Mouse (Mus musculus) lung, adult 2 months (tissue): ENCODE measurements at regions not wholly inside any gene's neighbourhood (a gene's known extent, or its start where the extent isn't known, plus 50 kb on each side); places are given as distances from the start of the nearest gene placed in this dataset.

Experiments
- DNase-seq: peaks from one replicate; pipeline ENCODE4 v3.0.0; 2022
- H3K4me1 ChIP-seq: fragments of 200-500 bp; 2 replicates; pipeline ENCODE4 v1.6.1; 2011; ENCODE audit warnings: low read length; ENCODE audit not compliant: control insufficient read depth, insufficient read depth
- H3K4me3 ChIP-seq: fragments of 200-500 bp; replicated peaks from 2 replicates; pipeline ENCODE3; 2011; ENCODE audit warnings: low read depth, mild to moderate bottlenecking, control low read depth, low read length; ENCODE audit errors: extremely low read depth
- CTCF ChIP-seq: fragments of 200-500 bp; IDR thresholded peaks from 2 replicates; pipeline ENCODE4 v1.5.1; 2011; ENCODE audit warnings: mild to moderate bottlenecking, low read length, control low read depth; ENCODE audit not compliant: insufficient read depth
- POLR2A ChIP-seq: fragments of 200-500 bp; IDR thresholded peaks from 2 replicates; pipeline ENCODE4 v1.6.1; 2011; ENCODE audit warnings: low read depth, mild to moderate bottlenecking, control low read depth, low read length, borderline replicate concordance; ENCODE audit errors: extremely low read depth
- WGBS: fragments of 180-500 bp; shearing (Covaris S2); methylation state at CpG from one replicate; pipeline ENCODE4 v1.1.7; 2018; 5-methylcytosine and 5-hydroxymethylcytosine counted together

GRCm38 (mm10) chr3:117120086-117121055 is 151.6 kb upstream of the Palmd start:
- Histone ChIP-seq H3K4me1 (no peaks in the 10 kb centered on the region), H3K4me3 (no peak overlapping the region)
- TF ChIP-seq POLR2A, result no peak
- TF ChIP-seq CTCF, result peak; percentile 40
- WGBS, result 59% methylated on average over 13 of the region's 13 CpGs
- no peak for DNase-seq

GRCm38 (mm10) chr3:117119576-117119975 is 150.8 kb upstream of the Palmd start:
- H3K4me3 ChIP-seq, result no peak overlapping the region
- WGBS, result 79% methylated on average over 5 of the region's 5 CpGs
- TF ChIP-seq POLR2A, result no peak
- TF ChIP-seq CTCF, result no peak
- no peak for DNase-seq
- H3K4me1 ChIP-seq, result no peaks in the 10 kb centered on the region

- TF ChIP-seq CTCF, result no peak
- TF ChIP-seq POLR2A, result no peak
- WGBS, result 36% methylated on average over 1 of the region's 1 CpGs
- no peaks in the 10 kb centered on the region for H3K4me1 ChIP-seq
- H3K4me3 ChIP-seq, result no peak overlapping the region
- no peak for DNase-seq
Measured at GRCm38 (mm10) chr3:117117838-117118237, 149.1 kb upstream of the Palmd start.

GRCm38 (mm10) chr3:117116210-117116609 is 147.4 kb upstream of the Palmd start:
- Histone ChIP-seq H3K4me1 (no peaks in the 10 kb centered on the region), H3K4me3 (no peak overlapping the region)
- TF ChIP-seq CTCF (no peak), POLR2A (no peak)
- WGBS, result 83% methylated on average over 2 of the region's 2 CpGs
- DNase-seq, result no peak

GRCm38 (mm10) chr3:117112766-117113165 is 144.0 kb upstream of the Palmd start:
- H3K4me1 ChIP-seq, result no peaks in the 10 kb centered on the region
- no peak overlapping the region for H3K4me3 ChIP-seq
- TF ChIP-seq POLR2A, result no peak
- TF ChIP-seq CTCF, result no peak
- no peak for DNase-seq
- WGBS, result 67% methylated on average over 3 of the region's 3 CpGs

DNA sequence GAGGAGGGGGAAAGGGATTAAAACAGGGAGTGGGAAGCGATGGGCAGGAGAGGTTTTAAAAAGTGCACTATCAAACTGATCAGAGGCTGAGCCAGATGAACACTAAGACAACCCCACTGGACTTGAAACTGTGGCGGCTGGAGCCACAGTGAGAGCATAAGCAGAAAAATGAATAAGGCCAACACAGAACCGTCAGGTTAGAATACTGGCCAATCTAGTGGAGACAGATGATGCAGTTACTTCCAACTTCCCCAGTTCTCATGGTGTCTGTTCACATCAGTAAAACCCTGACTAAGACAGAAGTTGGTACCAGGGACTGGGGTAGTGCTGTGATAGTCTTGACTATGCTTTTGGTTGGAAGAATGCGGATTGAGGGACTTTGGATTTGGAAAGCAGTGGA is 143.5 kb upstream of the Palmd start:
- TF ChIP-seq CTCF (no peak), POLR2A (no peak)
- no peaks in the 10 kb centered on the region for H3K4me1 ChIP-seq
- H3K4me3 ChIP-seq, result no peak overlapping the region
- 92% methylated on average over 4 of the region's 4 CpGs for WGBS
- DNase-seq, result no peak

- TF ChIP-seq CTCF, result no peak
- no peak for TF ChIP-seq POLR2A
- no peak for DNase-seq
- WGBS, result 35% methylated on average over 8 of the region's 8 CpGs
- H3K4me3 ChIP-seq, result no peak overlapping the region
- no peaks in the 10 kb centered on the region for H3K4me1 ChIP-seq
Measured at GRCm38 (mm10) chr3:117108966-117109700, 140.3 kb upstream of the Palmd start.

GRCm38 (mm10) chr3:117107986-117108385 is 139.2 kb upstream of the Palmd start:
- Histone ChIP-seq H3K4me1 (no peaks in the 10 kb centered on the region), H3K4me3 (no peak overlapping the region)
- 75% methylated on average over 6 of the region's 6 CpGs for WGBS
- DNase-seq, result no peak
- TF ChIP-seq POLR2A, result no peak
- TF ChIP-seq CTCF, result no peak

- TF ChIP-seq CTCF (no peak), POLR2A (no peak)
- no peak for DNase-seq
- Histone ChIP-seq H3K4me1 (no peaks in the 10 kb centered on the region), H3K4me3 (no peak overlapping the region)
- WGBS, result 73% methylated on average over 3 of the region's 3 CpGs
Measured at GRCm38 (mm10) chr3:117107378-117107777, 138.6 kb upstream of the Palmd start.

GRCm38 (mm10) chr3:117087646-117088045 is 118.9 kb upstream of the Palmd start:
- DNase-seq, result no peak
- Histone ChIP-seq H3K4me1 (no peaks in the 10 kb centered on the region), H3K4me3 (no peak overlapping the region)
- 82% methylated on average over 2 of the region's 2 CpGs for WGBS
- TF ChIP-seq POLR2A (no peak), CTCF (no peak)
